Mouse (Mus musculus): ENCODE measurements around the gene Cd99l2.

Gene Cd99l2

DNA sequence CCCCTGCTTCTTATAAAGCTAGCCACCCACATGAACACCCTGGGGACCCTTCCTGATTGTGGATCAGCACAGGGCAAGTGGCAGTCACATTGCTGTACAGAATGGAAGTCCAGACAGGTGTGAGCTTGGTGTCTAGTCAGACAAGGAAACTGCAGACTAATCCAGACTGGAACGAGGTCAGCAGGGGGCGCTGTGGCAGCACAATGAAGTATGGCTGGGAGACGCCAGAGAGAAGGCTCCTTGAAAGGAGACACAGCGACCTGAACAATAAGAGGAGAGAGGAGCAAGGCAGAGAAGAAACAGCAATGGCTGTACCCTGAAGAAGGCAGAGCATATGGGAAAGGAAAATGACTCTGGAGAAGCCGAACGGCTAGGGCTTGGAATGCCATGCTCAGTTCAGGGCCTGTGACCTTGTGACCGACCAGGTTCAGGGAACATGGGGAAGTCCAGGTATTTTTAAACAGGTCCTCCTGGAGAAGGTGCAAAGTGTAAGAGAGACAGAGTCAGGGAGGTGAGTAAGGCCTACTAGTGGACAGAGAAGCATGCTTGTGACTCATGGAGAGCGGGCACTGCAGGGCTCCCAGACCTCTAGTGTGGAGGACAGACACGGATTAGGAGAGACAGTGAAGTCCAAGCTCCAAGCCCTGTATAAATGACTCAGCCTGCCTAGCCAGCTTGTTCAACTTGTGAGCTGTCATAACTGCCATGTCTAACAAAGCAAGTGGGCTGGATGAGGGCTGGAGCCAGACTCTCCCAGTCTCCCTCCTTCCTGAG, 66.7 kb downstream of the Cd99l2 start:
- Histone ChIP-seq H3K4me3 (replicated peaks; ENCODE audit: low read length) (no peak overlapping the region), H3K27me3 (ENCODE audit: insufficient read depth, low read length) (no peaks in the 10 kb centered on the region), H3K9me3 (ENCODE audit: low read length) (no peaks in the 10 kb centered on the region), H3K36me3 (ENCODE audit: insufficient read depth, low read length) (no peaks in the 10 kb centered on the region), H3K4me1 (replicated peaks; ENCODE audit: low read depth, low read length) (no peaks in the 10 kb centered on the region)
- TF ChIP-seq POU5F1 (IDR thresholded peaks at IDR 0.05; ENCODE audit: borderline replicate concordance, low read length): no peak
- peak; percentile 27 for TF ChIP-seq CTCF (conservative IDR thresholded peaks at IDR 0.05; ENCODE audit: low read length)
- no peak for TF ChIP-seq NANOG (IDR thresholded peaks at IDR 0.05; ENCODE audit: borderline replicate concordance, low read length)

DNA sequence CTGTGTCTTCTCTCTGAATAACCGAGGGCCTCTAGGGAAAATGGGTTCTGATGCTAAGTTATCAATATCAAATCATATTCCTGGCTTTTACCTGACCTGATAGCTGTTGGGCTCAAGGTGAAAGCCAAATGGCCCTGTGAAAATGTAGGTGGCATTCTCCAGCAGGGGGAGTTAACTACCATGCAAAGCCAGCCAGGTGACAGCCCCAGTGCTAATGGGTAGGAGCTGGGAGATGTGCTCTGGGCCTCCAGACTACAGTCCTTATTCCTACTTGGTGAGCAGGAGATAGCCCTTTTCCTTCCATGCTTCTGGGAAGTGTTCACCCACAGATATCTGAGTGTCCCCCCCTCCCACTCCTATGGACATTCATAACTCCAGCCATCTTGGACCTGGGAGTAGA, 67.8 kb downstream of the Cd99l2 start:
- Histone ChIP-seq H3K4me1 (replicated peaks; ENCODE audit: low read depth, low read length) (no peaks in the 10 kb centered on the region), H3K36me3 (ENCODE audit: insufficient read depth, low read length) (no peaks in the 10 kb centered on the region), H3K27me3 (ENCODE audit: insufficient read depth, low read length) (no peaks in the 10 kb centered on the region), H3K9me3 (ENCODE audit: low read length) (no peaks in the 10 kb centered on the region), H3K4me3 (replicated peaks; ENCODE audit: low read length) (no peak overlapping the region)
- TF ChIP-seq CTCF (conservative IDR thresholded peaks at IDR 0.05; ENCODE audit: low read length) (peak; percentile 13; the same call in 1 of the 2 replicates), POU5F1 (IDR thresholded peaks at IDR 0.05; ENCODE audit: borderline replicate concordance, low read length) (no peak)

GRCm38 (mm10) chrX:71413616-71414015, 79.0 kb downstream of the Cd99l2 start:
- Histone ChIP-seq H3K9me3 (ENCODE audit: low read length) (peaks cover 7% of the 10 kb centered on the region; the same call in 1 of the 2 replicates), H3K36me3 (ENCODE audit: insufficient read depth, low read length) (no peaks in the 10 kb centered on the region), H3K27me3 (ENCODE audit: insufficient read depth, low read length) (no peaks in the 10 kb centered on the region), H3K4me1 (replicated peaks; ENCODE audit: low read depth, low read length) (no peaks in the 10 kb centered on the region), H3K4me3 (replicated peaks; ENCODE audit: low read length) (no peak overlapping the region)
- TF ChIP-seq POU5F1 (IDR thresholded peaks at IDR 0.05; ENCODE audit: borderline replicate concordance, low read length): no peak
- no peak for TF ChIP-seq CTCF (conservative IDR thresholded peaks at IDR 0.05; ENCODE audit: low read length)
- TF ChIP-seq NANOG (IDR thresholded peaks at IDR 0.05; ENCODE audit: borderline replicate concordance, low read length): no peak

DNA sequence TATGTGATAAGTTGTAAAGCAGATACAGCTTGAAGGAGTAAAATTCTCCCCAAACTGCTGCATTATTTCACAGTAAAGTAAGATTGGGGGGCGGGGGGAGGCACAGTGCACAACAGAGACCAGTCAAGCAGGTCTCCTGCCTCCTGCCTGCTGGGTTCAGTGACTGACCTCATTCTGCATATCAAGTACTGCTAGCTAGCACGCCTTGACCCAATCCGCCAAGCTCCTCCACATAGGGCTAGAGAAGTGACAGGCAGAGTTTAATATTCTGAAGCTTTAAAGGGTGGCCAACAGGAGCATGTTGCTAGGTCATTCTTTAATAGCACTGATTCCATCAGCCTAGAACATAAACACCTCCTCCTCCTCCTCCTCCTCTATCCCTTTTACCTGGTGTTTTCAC, 79.9 kb downstream of the Cd99l2 start:
- H3K9me3 ChIP-seq (ENCODE audit: low read length): peaks cover 7% of the 10 kb centered on the region; the same call in 1 of the 2 replicates
- H3K36me3 ChIP-seq (ENCODE audit: insufficient read depth, low read length): no peaks in the 10 kb centered on the region

GRCm38 (mm10) chrX:71408386-71408785, 84.3 kb downstream of the Cd99l2 start:
- Histone ChIP-seq H3K27me3 (ENCODE audit: insufficient read depth, low read length) (no peaks in the 10 kb centered on the region), H3K4me1 (replicated peaks; ENCODE audit: low read depth, low read length) (peaks cover 8% of the 10 kb centered on the region), H3K9me3 (ENCODE audit: low read length) (peaks cover 7% of the 10 kb centered on the region; the same call in 1 of the 2 replicates), H3K36me3 (ENCODE audit: insufficient read depth, low read length) (no peaks in the 10 kb centered on the region), H3K4me3 (replicated peaks; ENCODE audit: low read length) (no peak overlapping the region)
- no peak for TF ChIP-seq NANOG (IDR thresholded peaks at IDR 0.05; ENCODE audit: borderline replicate concordance, low read length)
- no peak for TF ChIP-seq CTCF (conservative IDR thresholded peaks at IDR 0.05; ENCODE audit: low read length)
- TF ChIP-seq POU5F1 (IDR thresholded peaks at IDR 0.05; ENCODE audit: borderline replicate concordance, low read length): no peak

More for the DNA sequence above, 79.9 kb downstream of the Cd99l2 start:
- Histone ChIP-seq H3K4me1 (replicated peaks; ENCODE audit: low read depth, low read length) (no peaks in the 10 kb centered on the region), H3K4me3 (replicated peaks; ENCODE audit: low read length) (no peak overlapping the region), H3K27me3 (ENCODE audit: insufficient read depth, low read length) (no peaks in the 10 kb centered on the region)
- TF ChIP-seq NANOG (IDR thresholded peaks at IDR 0.05; ENCODE audit: borderline replicate concordance, low read length): no peak
- no peak for TF ChIP-seq POU5F1 (IDR thresholded peaks at IDR 0.05; ENCODE audit: borderline replicate concordance, low read length)
- TF ChIP-seq CTCF (conservative IDR thresholded peaks at IDR 0.05; ENCODE audit: low read length): no peak

GRCm38 (mm10) chrX:71406290-71406689, 86.4 kb downstream of the Cd99l2 start:
- Histone ChIP-seq H3K4me1 (replicated peaks; ENCODE audit: low read depth, low read length) (peaks cover 8% of the 10 kb centered on the region), H3K27me3 (ENCODE audit: insufficient read depth, low read length) (no peaks in the 10 kb centered on the region), H3K36me3 (ENCODE audit: insufficient read depth, low read length) (no peaks in the 10 kb centered on the region), H3K4me3 (replicated peaks; ENCODE audit: low read length) (no peak overlapping the region), H3K9me3 (ENCODE audit: low read length) (peaks cover 7% of the 10 kb centered on the region; the same call in 1 of the 2 replicates)
- TF ChIP-seq CTCF (conservative IDR thresholded peaks at IDR 0.05; ENCODE audit: low read length) (no peak), NANOG (IDR thresholded peaks at IDR 0.05; ENCODE audit: borderline replicate concordance, low read length) (peak; percentile 58; the same call in 1 of the 2 replicates)

GRCm38 (mm10) chrX:71396326-71396725, 96.3 kb downstream of the Cd99l2 start:
- Histone ChIP-seq H3K36me3 (ENCODE audit: insufficient read depth, low read length) (no peaks in the 10 kb centered on the region), H3K27me3 (ENCODE audit: insufficient read depth, low read length) (no peaks in the 10 kb centered on the region), H3K9me3 (ENCODE audit: low read length) (no peaks in the 10 kb centered on the region), H3K4me1 (replicated peaks; ENCODE audit: low read depth, low read length) (no peaks in the 10 kb centered on the region), H3K4me3 (replicated peaks; ENCODE audit: low read length) (no peak overlapping the region)
- TF ChIP-seq NANOG (IDR thresholded peaks at IDR 0.05; ENCODE audit: borderline replicate concordance, low read length): no peak
- TF ChIP-seq POU5F1 (IDR thresholded peaks at IDR 0.05; ENCODE audit: borderline replicate concordance, low read length): no peak
- no peak for TF ChIP-seq CTCF (conservative IDR thresholded peaks at IDR 0.05; ENCODE audit: low read length)

GRCm38 (mm10) chrX:71381571-71381970, 111.1 kb downstream of the Cd99l2 start:
- Histone ChIP-seq H3K27me3 (ENCODE audit: insufficient read depth, low read length) (no peaks in the 10 kb centered on the region), H3K4me3 (replicated peaks; ENCODE audit: low read length) (no peak overlapping the region), H3K9me3 (ENCODE audit: low read length) (no peaks in the 10 kb centered on the region), H3K4me1 (replicated peaks; ENCODE audit: low read depth, low read length) (no peaks in the 10 kb centered on the region), H3K36me3 (ENCODE audit: insufficient read depth, low read length) (no peaks in the 10 kb centered on the region)
- TF ChIP-seq POU5F1 (IDR thresholded peaks at IDR 0.05; ENCODE audit: borderline replicate concordance, low read length) (no peak), CTCF (conservative IDR thresholded peaks at IDR 0.05; ENCODE audit: low read length) (no peak; the same call in 1 of the 2 replicates)

DNA sequence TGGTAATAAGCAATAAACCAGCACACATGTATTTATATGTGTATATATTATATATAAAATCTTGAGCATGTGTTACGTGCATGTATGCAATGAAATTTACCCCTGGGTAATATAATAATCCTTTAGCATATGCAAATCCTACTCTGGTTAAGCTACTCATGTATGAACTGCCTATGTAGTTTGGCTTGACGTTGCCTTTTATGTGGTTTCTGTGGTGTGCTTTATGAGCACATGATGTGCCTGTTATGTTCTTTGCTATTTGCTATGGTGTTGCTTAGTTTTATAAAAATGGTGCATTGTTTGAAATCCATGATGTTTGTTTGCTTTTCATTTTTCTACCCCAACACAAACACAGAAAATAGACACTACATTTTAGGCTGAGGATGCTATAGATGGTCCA, 114.2 kb downstream of the Cd99l2 start:
- Histone ChIP-seq H3K27me3 (ENCODE audit: insufficient read depth, low read length) (no peaks in the 10 kb centered on the region), H3K4me3 (replicated peaks; ENCODE audit: low read length) (no peak overlapping the region), H3K4me1 (replicated peaks; ENCODE audit: low read depth, low read length) (no peaks in the 10 kb centered on the region), H3K9me3 (ENCODE audit: low read length) (no peaks in the 10 kb centered on the region), H3K36me3 (ENCODE audit: insufficient read depth, low read length) (no peaks in the 10 kb centered on the region)
- TF ChIP-seq CTCF (conservative IDR thresholded peaks at IDR 0.05; ENCODE audit: low read length): no peak
- TF ChIP-seq POU5F1 (IDR thresholded peaks at IDR 0.05; ENCODE audit: borderline replicate concordance, low read length): no peak
- TF ChIP-seq NANOG (IDR thresholded peaks at IDR 0.05; ENCODE audit: borderline replicate concordance, low read length): no peak
